Mouse (Mus musculus): ENCODE data around the gene Dpp4. TPM values are rescaled to one million over a fixed set of nuclear protein-coding genes. Genes with fewer than 3 reads are reported as not detected.

The Dpp4 gene
- 1 to 10 TPM; 2.9 to 5.5 TPM for total RNA-seq (2021)

DNA sequence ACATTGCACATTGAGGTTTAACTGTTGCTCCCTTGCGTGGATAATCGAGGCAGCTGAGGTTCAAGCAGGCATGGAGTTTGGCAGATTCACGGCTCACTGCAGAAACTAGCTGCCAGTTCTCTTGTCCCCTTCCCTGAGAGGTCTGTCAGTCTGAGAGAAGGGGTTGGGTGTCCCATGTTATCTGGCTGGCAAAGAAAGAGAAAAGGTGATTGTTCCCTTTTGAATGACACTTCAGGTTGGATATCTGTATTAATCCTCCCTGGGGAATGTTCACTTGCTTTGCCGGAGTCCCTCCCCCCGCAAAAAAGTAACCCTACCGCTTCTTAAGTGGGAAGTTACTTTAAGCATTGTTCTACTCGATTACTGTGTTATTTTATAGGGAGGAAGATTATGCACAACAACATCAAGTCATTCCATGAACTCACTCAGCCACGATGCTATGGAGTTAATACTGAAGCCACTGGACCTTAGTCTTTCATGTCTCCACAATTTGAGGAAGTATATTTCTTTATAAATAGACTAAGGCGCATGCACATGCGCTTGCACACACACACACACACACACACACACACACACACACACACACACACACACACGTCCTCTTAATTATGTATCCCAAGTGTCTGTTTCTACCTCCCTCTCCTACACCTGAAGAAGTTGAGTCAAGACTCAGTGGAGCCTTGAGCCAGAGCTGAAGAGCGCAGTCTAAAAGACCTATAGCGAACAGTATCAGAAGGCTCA lies at the start of gene Dpp4:
TSS of gene Dpp4 (minus strand) at position 151 of the 741 bp plus-strand sequence.
- no peak for DNase-seq (ENCODE audit: extremely low spot score in 1 of 2, low spot score in 2 of 2)
- intact Hi-C loops (cut with DNase I) = no loop called here

DNA sequence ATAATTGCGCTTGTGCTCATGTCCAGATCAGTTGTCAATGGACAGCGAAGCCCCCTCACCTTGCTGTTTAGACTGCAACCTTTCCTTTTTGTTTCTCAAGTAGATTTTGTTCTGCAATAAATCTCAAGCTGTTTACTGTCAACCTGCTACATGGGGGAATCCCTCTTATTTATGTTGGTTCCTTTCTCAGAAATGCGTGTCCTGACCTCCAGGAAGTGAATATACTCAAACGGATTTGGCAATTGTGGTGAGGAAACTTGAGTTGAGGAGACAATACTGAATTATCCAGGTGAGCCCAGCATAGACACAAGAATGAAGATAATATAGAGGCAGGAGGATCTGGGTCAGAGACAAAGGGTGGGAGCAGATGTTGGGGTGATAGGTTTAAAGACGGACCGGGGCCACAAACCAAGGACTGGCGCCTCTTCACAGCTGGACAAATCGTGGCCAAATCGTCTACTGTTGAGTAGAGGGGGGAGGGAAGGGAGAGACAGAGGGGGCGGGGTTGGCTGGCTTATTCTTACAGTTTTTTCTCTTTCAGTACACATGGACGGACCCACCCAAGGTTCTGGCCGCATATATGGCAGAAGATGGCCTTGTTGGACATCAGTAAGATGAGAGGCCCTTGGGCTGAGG lies 48.9 kb upstream of the Dpp4 start:
- no peak for DNase-seq (ENCODE audit: extremely low spot score in 1 of 2, low spot score in 2 of 2)
- intact Hi-C loops (cut with DNase I) = no loop called here

DNA sequence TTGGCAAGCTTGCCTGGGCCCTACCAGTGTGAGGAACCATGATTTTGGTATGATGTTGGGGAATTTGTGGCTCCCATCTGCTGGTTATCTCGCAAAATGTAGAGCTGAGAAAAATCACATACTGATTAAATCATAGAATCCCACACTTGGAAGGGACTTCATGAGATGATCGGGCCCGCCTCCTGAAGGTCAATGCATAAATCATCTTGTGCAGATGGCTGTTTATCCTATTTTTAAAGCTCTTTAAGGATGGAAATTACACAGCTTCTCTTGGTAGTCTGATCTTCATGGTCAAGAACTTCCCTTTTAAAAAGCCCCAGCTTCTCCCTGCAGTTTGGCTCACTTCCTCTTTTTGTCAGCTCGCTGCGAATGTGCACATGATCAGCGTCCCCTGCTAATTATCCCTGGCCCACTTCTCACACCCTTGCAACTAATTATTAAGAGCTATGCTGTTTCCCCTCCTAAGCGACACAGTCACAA lies 48.2 kb upstream of the Dpp4 start:
- intact Hi-C loops (cut with DNase I) = no loop called here

GRCm38 (mm10) chr2:62459241-62460174 lies 47.5 kb upstream of the Dpp4 start:
- no peak for DNase-seq (ENCODE audit: extremely low spot score in 1 of 2, low spot score in 2 of 2)
- intact Hi-C loops (cut with DNase I) = loop anchor here (2.0 to 5.0 kb wide), 5 partner anchors 112 to 807 kb away; no protein-coding TSS in a partner anchor

More for the DNA sequence above, 48.2 kb upstream of the Dpp4 start:
- peak in 1 of 2 experiments; percentile 41 for DNase-seq (ENCODE audit: extremely low spot score in 1 of 2, low spot score in 2 of 2)

DNA sequence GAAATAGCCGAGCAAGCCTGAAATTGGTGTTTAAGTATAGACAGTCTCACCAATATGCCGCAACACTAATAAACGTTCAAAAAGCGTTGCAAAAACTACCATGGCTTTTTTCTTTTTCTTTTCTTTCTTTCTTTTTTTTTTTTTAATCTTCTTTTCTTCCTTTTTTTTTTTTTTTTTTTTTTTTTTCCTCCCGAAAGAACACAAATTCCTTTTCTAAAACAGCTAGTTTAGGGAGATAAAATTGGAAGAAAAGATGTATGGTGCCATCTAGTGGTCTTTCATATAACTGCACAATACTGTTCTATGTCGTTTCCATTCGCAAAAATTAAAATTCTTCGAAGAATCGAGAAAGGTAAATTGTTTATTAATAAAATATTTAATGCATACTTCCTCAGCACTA lies 46.0 kb upstream of the Dpp4 start:
- DNase-seq (ENCODE audit: extremely low spot score in 1 of 2, low spot score in 2 of 2) = peak in 1 of 2 experiments; percentile 63
- intact Hi-C loops (cut with DNase I) = loop anchor here (2.0 to 5.0 kb wide), 5 partner anchors 111 to 806 kb away; no protein-coding TSS in a partner anchor

GRCm38 (mm10) chr2:62454991-62455390 lies 43.0 kb upstream of the Dpp4 start:
- intact Hi-C loops (cut with DNase I) = loop anchor here (5.0 kb wide), 4 partner anchors 108 to 803 kb away; no protein-coding TSS in a partner anchor
- no peak for DNase-seq (ENCODE audit: extremely low spot score in 1 of 2, low spot score in 2 of 2)

- DNase-seq (ENCODE audit: extremely low spot score in 1 of 2, low spot score in 2 of 2) = no peak
- intact Hi-C loops (cut with DNase I) = no loop called here
Measured at GRCm38 (mm10) chr2:62454033-62454432, 42.0 kb upstream of the Dpp4 start.

DNA sequence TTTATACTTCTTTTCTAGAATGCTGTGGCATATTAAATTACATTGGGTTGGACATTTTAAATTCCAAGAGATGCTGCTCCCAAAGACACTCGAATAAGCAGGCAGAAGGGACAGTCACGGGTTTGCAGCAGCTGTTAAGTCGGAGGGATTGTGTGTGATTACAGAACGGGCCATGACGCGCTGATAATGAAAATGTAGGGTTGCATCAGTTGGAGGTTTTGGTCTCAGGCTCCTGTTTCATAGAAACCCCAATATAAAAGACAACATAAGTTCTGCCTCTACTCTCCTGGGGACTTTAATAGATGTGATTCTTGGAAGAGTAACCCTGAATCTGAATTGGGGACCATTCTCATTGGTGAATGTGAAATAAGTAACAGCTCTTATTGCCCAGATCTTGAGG lies 38.3 kb upstream of the Dpp4 start:
- no peak for DNase-seq (ENCODE audit: extremely low spot score in 1 of 2, low spot score in 2 of 2)
- intact Hi-C loops (cut with DNase I) = no loop called here

DNA sequence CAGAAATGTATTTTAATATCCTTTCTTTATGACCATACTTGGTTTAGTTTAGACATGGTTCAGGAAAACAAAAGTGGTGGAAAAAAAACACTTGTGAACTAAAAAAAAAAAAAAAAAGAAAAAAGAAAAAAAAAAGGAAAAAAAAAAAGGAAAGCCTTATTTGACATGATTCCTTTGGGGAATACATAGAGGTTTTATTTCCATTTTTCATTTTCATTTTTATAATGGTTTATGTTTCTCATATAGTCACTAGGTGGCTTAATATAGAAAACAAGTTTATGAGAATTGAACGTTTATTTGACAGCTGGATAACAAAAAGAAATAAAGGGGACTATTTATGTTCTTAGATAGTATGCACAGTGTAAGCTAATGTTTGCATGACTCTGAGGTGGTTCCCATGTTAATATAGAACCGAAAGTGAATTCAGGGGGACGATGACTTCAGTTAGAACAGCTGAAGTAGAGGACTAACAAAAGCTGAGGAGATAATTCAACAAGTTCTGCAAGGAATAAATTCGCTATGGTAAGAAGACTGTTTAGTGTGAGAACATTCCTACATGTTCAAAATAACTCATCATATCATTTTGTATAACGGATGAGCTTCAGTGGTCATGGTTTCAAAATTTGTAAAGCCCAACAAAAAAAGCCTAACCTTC lies 37.8 kb upstream of the Dpp4 start:
- no peak for DNase-seq (ENCODE audit: extremely low spot score in 1 of 2, low spot score in 2 of 2)
- intact Hi-C loops (cut with DNase I) = no loop called here

- peak in 1 of 2 experiments; percentile 67 for DNase-seq (ENCODE audit: extremely low spot score in 1 of 2, low spot score in 2 of 2)
- intact Hi-C loops (cut with DNase I) = no loop called here
Measured at GRCm38 (mm10) chr2:62440802-62441544, 28.9 kb upstream of the Dpp4 start.

DNA sequence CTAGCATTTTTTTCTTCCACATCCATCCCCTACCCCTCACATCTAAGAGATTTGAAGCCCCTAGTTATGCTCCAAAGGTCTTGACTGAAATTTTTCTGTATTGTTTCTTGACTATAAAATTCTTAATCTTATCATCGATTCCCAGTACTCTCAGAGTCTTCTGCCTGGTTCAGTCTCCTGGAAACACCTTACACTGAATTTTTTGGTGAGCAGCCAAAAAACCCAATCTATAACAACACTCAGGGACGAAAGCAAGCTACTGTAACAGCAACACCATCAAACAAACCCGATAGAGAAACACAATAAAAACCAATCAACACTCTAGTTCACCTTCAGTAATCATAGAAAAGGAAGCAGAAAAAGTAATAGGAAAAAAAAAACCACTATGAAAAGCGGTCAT lies 28.1 kb upstream of the Dpp4 start:
- intact Hi-C loops (cut with DNase I) = no loop called here
- DNase-seq (ENCODE audit: extremely low spot score in 1 of 2, low spot score in 2 of 2) = no peak

- DNase-seq (ENCODE audit: extremely low spot score in 1 of 2, low spot score in 2 of 2) = no peak
- intact Hi-C loops (cut with DNase I) = no loop called here
Measured at GRCm38 (mm10) chr2:62431245-62431795, 19.3 kb upstream of the Dpp4 start.

GRCm38 (mm10) chr2:62425941-62426340 lies 13.9 kb upstream of the Dpp4 start:
- DNase-seq (ENCODE audit: extremely low spot score in 1 of 2, low spot score in 2 of 2) = no peak
- intact Hi-C loops (cut with DNase I) = no loop called here

DNA sequence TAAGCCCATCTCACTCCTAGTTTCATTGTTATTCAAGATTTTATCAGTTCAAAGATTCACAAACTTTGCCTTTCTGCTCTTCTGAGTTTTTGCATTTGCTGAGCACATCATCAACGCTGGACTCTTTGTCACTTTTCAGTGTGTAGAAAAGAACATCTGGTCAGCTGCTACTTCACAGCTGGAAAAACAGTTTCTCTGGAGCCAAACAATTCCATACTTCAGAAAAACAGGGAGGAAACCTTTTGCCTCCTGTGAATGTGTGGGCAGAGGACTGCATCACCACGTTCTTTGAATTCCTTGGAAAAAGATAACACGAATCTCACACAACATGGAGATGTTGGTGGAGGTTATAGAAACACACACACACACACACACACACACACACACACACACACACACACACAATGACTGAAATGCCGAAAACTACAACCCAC lies 11.3 kb upstream of the Dpp4 start:
- intact Hi-C loops (cut with DNase I) = no loop called here
- no peak for DNase-seq (ENCODE audit: extremely low spot score in 1 of 2, low spot score in 2 of 2)

GRCm38 (mm10) chr2:62422515-62423342 lies 10.7 kb upstream of the Dpp4 start:
- intact Hi-C loops (cut with DNase I) = no loop called here
- DNase-seq (ENCODE audit: extremely low spot score in 1 of 2, low spot score in 2 of 2) = no peak

- intact Hi-C loops (cut with DNase I) = no loop called here
- DNase-seq (ENCODE audit: extremely low spot score in 1 of 2, low spot score in 2 of 2) = no peak
Measured at GRCm38 (mm10) chr2:62421229-62421628, 9.2 kb upstream of the Dpp4 start.

DNA sequence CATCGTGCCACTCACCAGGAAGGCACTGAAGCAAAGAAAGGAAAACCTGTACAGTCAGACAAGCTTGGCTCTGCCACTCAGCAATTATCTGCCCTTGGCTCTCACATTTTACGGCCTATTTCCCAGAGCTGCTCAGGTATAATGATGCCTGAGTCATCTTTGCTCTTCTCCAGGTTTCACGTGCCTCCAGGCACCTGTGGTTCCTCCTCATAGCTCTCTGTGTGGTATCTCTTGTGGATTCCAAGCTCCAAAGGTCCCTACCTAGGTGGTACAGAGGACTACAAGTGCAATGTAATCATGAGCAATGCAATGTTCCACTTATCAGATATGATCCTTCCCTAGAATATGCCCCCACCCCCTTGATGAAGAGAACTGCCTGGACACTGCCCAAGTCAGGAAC lies 8.0 kb upstream of the Dpp4 start:
- intact Hi-C loops (cut with DNase I) = no loop called here
- DNase-seq (ENCODE audit: extremely low spot score in 1 of 2, low spot score in 2 of 2) = no peak
